Mouse (Mus musculus) frontal cortex, postnatal 10 days (tissue): ENCODE measurements around the gene Rgs7.
A peak's percentile ranks its signal among the peaks of the same experiment; 100 is the strongest.

Source experiments
- DNase-seq, 2 experiments: peaks; one replicate each; pipeline ENCODE4 v3.0.0; 2022; ENCODE audit warnings: low spot score in 2 of 2, mixed read lengths in 1 of 2

Gene Rgs7

GRCm38 (mm10) chr1:175307604-175308003 lies 184.7 kb downstream of the Rgs7 start:
- peak; percentile 11 to 15 for DNase-seq

- DNase-seq = no peak
Measured at GRCm38 (mm10) chr1:175300895-175301294, 191.4 kb downstream of the Rgs7 start.

GRCm38 (mm10) chr1:175300404-175300803 lies 191.9 kb downstream of the Rgs7 start:
- DNase-seq = no peak

GRCm38 (mm10) chr1:175299603-175300397 lies 192.5 kb downstream of the Rgs7 start:
- no peak for DNase-seq

GRCm38 (mm10) chr1:175296906-175297305 lies 195.4 kb downstream of the Rgs7 start:
- DNase-seq = no peak

GRCm38 (mm10) chr1:175290072-175290471 lies 202.2 kb downstream of the Rgs7 start:
- DNase-seq = no peak

GRCm38 (mm10) chr1:175262341-175262740 lies 230.0 kb downstream of the Rgs7 start:
- DNase-seq = no peak

GRCm38 (mm10) chr1:175259374-175259773 lies 232.9 kb downstream of the Rgs7 start:
- no peak for DNase-seq

GRCm38 (mm10) chr1:175255224-175255623 lies 237.1 kb downstream of the Rgs7 start:
- no peak for DNase-seq

GRCm38 (mm10) chr1:175254724-175255123 lies 237.6 kb downstream of the Rgs7 start:
- DNase-seq = no peak

- DNase-seq = no peak
Measured at GRCm38 (mm10) chr1:175242135-175242534, 250.2 kb downstream of the Rgs7 start.

GRCm38 (mm10) chr1:175240137-175240536 lies 252.2 kb downstream of the Rgs7 start:
- DNase-seq = no peak

GRCm38 (mm10) chr1:175221593-175222500 lies 270.5 kb downstream of the Rgs7 start:
- DNase-seq = no peak

GRCm38 (mm10) chr1:175219563-175219962 lies 272.7 kb downstream of the Rgs7 start:
- DNase-seq = no peak

GRCm38 (mm10) chr1:175207004-175207403 lies 285.3 kb downstream of the Rgs7 start:
- no peak for DNase-seq

GRCm38 (mm10) chr1:175205633-175206032 lies 286.7 kb downstream of the Rgs7 start:
- DNase-seq = no peak

GRCm38 (mm10) chr1:175203544-175203943 lies 288.8 kb downstream of the Rgs7 start:
- no peak for DNase-seq

- DNase-seq = no peak
Measured at GRCm38 (mm10) chr1:175202902-175203301, 289.4 kb downstream of the Rgs7 start.

GRCm38 (mm10) chr1:175198881-175199280 lies 293.4 kb downstream of the Rgs7 start:
- no peak for DNase-seq

- DNase-seq = no peak
Measured at GRCm38 (mm10) chr1:175195806-175196205, 296.5 kb downstream of the Rgs7 start.

- DNase-seq = no peak
Measured at GRCm38 (mm10) chr1:175188186-175188585, 304.1 kb downstream of the Rgs7 start.

GRCm38 (mm10) chr1:175185211-175185610 lies 307.1 kb downstream of the Rgs7 start:
- no peak for DNase-seq

GRCm38 (mm10) chr1:175184736-175185135 lies 307.6 kb downstream of the Rgs7 start:
- DNase-seq = no peak
